Mouse (Mus musculus) intestine, embryonic 16.5 days (tissue): ENCODE measurements around the gene Sema4d. TPM values are rescaled to one million over a fixed set of nuclear protein-coding genes. Genes with fewer than 3 reads are reported as not detected.

Experiments
- ATAC-seq: fragments of 200-750 bp; cut with Nextera tagmentation; 2 replicates; pipeline ENCODE4 v1.8.0; 2017; ENCODE audit warnings: moderate TSS enrichment, moderate library complexity
- H3K27ac ChIP-seq: fragments of 300-500 bp; sonication (generic); 2 replicates; pipeline ENCODE4 v1.5.1; 2014; ENCODE audit warnings: mild to moderate bottlenecking, low read length
- H3K27me3 ChIP-seq: fragments of 300-500 bp; sonication (generic); replicated peaks from 2 replicates; pipeline ENCODE4 v1.6.1; 2014; ENCODE audit warnings: low read length, control low read depth, mixed read lengths; ENCODE audit not compliant: control insufficient read depth, insufficient read depth
- H3K36me3 ChIP-seq: fragments of 300-500 bp; sonication (generic); 2 replicates; pipeline ENCODE4 v1.6.1; 2014; ENCODE audit warnings: low read length, control low read depth; ENCODE audit not compliant: control insufficient read depth, insufficient read depth
- H3K4me1 ChIP-seq: fragments of 300-500 bp; sonication (generic); 2 replicates; pipeline ENCODE4 v1.6.1; 2014; ENCODE audit warnings: low read length, control low read depth, mixed read lengths; ENCODE audit not compliant: control insufficient read depth, insufficient read depth
- H3K4me2 ChIP-seq: fragments of 300-500 bp; sonication (generic); 2 replicates; pipeline ENCODE4 v1.6.1; 2014; ENCODE audit warnings: low read depth, low read length, control low read depth
- H3K4me3 ChIP-seq: fragments of 300-500 bp; sonication (generic); 2 replicates; pipeline ENCODE4 v1.5.1; 2014; ENCODE audit warnings: mild to moderate bottlenecking, low read length
- H3K9ac ChIP-seq: fragments of 300-500 bp; sonication (generic); 2 replicates; pipeline ENCODE4 v1.6.1; 2014; ENCODE audit warnings: low read depth, low read length
- H3K9me3 ChIP-seq: fragments of 300-500 bp; sonication (generic); 2 replicates; pipeline ENCODE4 v1.6.1; 2016; ENCODE audit warnings: low read length, control low read depth; ENCODE audit not compliant: control insufficient read depth
- WGBS: fragments of 180-500 bp; shearing (Covaris S2); extraction: QIAGEN DNeasy Blood & Tissue Kit; methylation state at CpG from one replicate; pipeline ENCODE4 v1.1.7; 2014; 5-methylcytosine and 5-hydroxymethylcytosine counted together
- polyA plus RNA-seq: library from polyadenylated mRNA; unstranded; fragments of >200 nt; fragmentation: Nextera tagmentation; extraction: Ambion mirVana; gene quantifications from 2 replicates; pipeline ENCODE4 v1.2.1, GENCODE M21; 2015

Gene Sema4d
- polyA plus RNA-seq, 1 experiment from 2014 or later, result 5.7 TPM

DNA sequence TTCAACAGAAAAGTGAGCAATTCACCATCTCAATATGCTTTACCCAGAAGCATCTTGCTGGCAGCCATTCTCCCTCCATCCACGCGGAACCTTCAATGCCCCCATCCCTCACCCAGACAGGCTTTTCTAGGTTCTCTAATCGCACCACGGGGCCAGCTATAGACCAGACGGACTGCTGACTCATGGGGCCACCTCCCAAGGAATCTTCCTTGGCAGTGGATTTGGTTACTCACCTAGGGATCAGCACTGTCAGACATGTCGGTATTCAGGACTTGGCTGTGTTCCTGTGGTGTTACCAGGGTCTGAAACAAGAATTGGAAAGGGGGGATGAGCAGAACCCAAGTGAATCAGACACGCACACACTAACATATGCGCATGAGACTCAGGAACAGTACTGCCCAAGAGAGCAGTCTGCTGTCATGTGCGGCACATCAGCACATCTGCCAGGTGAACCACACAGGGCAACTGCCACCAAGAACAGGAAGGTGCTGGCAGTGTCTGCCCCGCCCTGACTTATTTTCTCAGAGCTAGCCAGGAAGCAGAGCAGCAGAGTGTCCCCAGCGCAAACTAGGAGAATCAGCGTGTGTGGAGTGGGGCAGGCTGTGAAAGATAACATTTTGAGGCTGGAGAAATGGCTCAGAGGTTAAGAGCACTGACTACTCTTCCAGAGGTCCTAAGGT is 30.4 kb downstream of the Sema4d start:
- no peaks in the 10 kb centered on the region for H3K4me1 ChIP-seq
- no peak overlapping the region for H3K4me2 ChIP-seq
- no peaks in the 10 kb centered on the region for H3K27me3 ChIP-seq
- no peaks in the 10 kb centered on the region for H3K36me3 ChIP-seq
- no peak overlapping the region for H3K9ac ChIP-seq
- H3K4me3 ChIP-seq, result no peak overlapping the region
- H3K9me3 ChIP-seq, result no peaks in the 10 kb centered on the region
- WGBS, result 84% methylated on average over 12 of the region's 12 CpGs
- H3K27ac ChIP-seq, result no peak overlapping the region
- no peak for ATAC-seq

DNA sequence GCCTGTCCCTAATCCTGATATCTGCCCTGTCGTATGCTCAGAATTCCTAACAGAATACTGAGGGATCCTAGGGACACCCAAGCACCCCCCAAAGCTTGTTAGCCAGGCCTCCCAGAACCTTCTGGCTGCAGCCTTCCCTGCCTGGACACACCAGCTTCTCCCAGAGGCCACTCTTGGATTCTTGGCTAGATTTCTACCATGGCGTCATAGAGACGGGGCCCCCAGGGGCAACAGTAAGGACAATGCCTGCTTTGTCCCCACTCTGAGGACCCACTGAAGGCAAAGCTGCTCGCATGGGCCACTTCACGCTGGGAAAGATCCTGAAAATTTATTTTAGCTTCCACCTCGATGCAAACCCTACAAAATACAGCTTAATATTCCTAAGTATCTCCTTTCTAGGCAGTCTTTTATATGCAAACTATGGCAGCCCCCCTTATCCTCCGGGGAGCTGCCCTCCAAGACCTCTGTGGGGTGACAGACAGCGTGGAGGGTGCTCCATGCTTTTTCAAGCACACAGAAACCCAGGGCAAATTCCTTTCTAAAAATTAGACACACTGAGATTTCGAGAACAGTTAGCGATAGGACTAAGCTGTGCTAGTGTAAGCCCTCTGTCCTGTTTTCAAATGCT is 32.2 kb downstream of the Sema4d start:
- Histone ChIP-seq H3K4me2 (no peak overlapping the region), H3K36me3 (no peaks in the 10 kb centered on the region), H3K27ac (no peak overlapping the region), H3K4me3 (no peak overlapping the region), H3K9ac (no peak overlapping the region), H3K4me1 (peaks cover 8% of the 10 kb centered on the region), H3K9me3 (no peaks in the 10 kb centered on the region), H3K27me3 (no peaks in the 10 kb centered on the region)
- 65% methylated on average over 10 of the region's 10 CpGs for WGBS
- ATAC-seq, result no peak

- Histone ChIP-seq H3K36me3 (no peaks in the 10 kb centered on the region), H3K9me3 (no peaks in the 10 kb centered on the region)
- 89% methylated on average over 6 of the region's 6 CpGs for WGBS
Measured at GRCm38 (mm10) chr13:51759256-51759987, 34.1 kb downstream of the Sema4d start.

GRCm38 (mm10) chr13:51758428-51758827 is 35.1 kb downstream of the Sema4d start:
- WGBS, result 73% methylated on average over 9 of the region's 9 CpGs
- ATAC-seq, result no peak
- no peak overlapping the region for H3K4me3 ChIP-seq

More at GRCm38 (mm10) chr13:51759256-51759987, 34.1 kb downstream of the Sema4d start:
- Histone ChIP-seq H3K9ac (no peak overlapping the region), H3K4me1 (peaks cover 13% of the 10 kb centered on the region), H3K27ac (no peak overlapping the region), H3K4me2 (no peak overlapping the region), H3K4me3 (no peak overlapping the region), H3K27me3 (no peaks in the 10 kb centered on the region)
- no peak for ATAC-seq

GRCm38 (mm10) chr13:51757099-51757498 is 36.4 kb downstream of the Sema4d start:
- WGBS, result 62% methylated on average over 2 of the region's 2 CpGs
- Histone ChIP-seq H3K4me2 (no peak overlapping the region), H3K9ac (no peak overlapping the region), H3K27me3 (no peaks in the 10 kb centered on the region), H3K27ac (no peak overlapping the region), H3K9me3 (no peaks in the 10 kb centered on the region), H3K36me3 (no peaks in the 10 kb centered on the region), H3K4me1 (peaks cover 13% of the 10 kb centered on the region), H3K4me3 (no peak overlapping the region)
- no peak for ATAC-seq

More at GRCm38 (mm10) chr13:51758428-51758827, 35.1 kb downstream of the Sema4d start:
- Histone ChIP-seq H3K9me3 (no peaks in the 10 kb centered on the region), H3K4me2 (no peak overlapping the region), H3K4me1 (peaks cover 13% of the 10 kb centered on the region), H3K27ac (no peak overlapping the region), H3K9ac (no peak overlapping the region), H3K27me3 (no peaks in the 10 kb centered on the region), H3K36me3 (no peaks in the 10 kb centered on the region)

- no peak overlapping the region for H3K4me3 ChIP-seq
- H3K27me3 ChIP-seq, result no peaks in the 10 kb centered on the region
- no peak overlapping the region for H3K27ac ChIP-seq
- no peaks in the 10 kb centered on the region for H3K36me3 ChIP-seq
- ATAC-seq, result peak; percentile 19; the same call in 1 of the 2 replicates
- peaks cover 13% of the 10 kb centered on the region for H3K4me1 ChIP-seq
- 30% methylated on average over 3 of the region's 3 CpGs for WGBS
- no peaks in the 10 kb centered on the region for H3K9me3 ChIP-seq
- no peak overlapping the region for H3K9ac ChIP-seq
- H3K4me2 ChIP-seq, result no peak overlapping the region
Measured at GRCm38 (mm10) chr13:51756563-51756962, 37.0 kb downstream of the Sema4d start.

DNA sequence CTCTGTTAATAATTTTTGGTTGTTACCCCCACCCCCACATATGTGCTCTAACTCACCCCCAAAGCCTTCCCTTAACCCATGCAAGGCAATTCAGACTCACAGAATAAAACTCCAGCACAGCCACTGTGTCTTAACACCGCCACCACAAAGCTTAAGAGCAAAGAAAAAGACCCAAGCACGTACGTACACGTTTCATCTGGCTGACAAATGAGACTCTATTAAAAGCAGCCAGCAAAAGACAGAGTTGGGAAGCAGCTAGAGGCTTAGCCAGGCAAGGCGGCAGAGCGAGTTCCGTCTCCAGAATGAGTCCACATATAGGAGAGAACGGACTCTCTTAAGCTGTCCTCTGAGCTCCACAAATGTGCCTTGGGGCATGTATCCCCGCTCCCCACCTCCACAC is 37.5 kb downstream of the Sema4d start:
- Histone ChIP-seq H3K36me3 (no peaks in the 10 kb centered on the region), H3K4me1 (peaks cover 13% of the 10 kb centered on the region), H3K9ac (no peak overlapping the region), H3K4me3 (no peak overlapping the region), H3K27ac (no peak overlapping the region), H3K4me2 (no peak overlapping the region), H3K9me3 (no peaks in the 10 kb centered on the region), H3K27me3 (no peaks in the 10 kb centered on the region)
- ATAC-seq, result no peak
- WGBS, result 69% methylated on average over 9 of the region's 9 CpGs

GRCm38 (mm10) chr13:51755584-51755983 is 38.0 kb downstream of the Sema4d start:
- no peaks in the 10 kb centered on the region for H3K9me3 ChIP-seq
- H3K27ac ChIP-seq, result no peak overlapping the region
- H3K36me3 ChIP-seq, result no peaks in the 10 kb centered on the region
- 86% methylated on average over 7 of the region's 7 CpGs for WGBS
- no peak overlapping the region for H3K4me3 ChIP-seq
- no peak overlapping the region for H3K4me2 ChIP-seq
- H3K9ac ChIP-seq, result no peak overlapping the region
- H3K27me3 ChIP-seq, result no peaks in the 10 kb centered on the region
- no peak for ATAC-seq
- peaks cover 13% of the 10 kb centered on the region for H3K4me1 ChIP-seq

DNA sequence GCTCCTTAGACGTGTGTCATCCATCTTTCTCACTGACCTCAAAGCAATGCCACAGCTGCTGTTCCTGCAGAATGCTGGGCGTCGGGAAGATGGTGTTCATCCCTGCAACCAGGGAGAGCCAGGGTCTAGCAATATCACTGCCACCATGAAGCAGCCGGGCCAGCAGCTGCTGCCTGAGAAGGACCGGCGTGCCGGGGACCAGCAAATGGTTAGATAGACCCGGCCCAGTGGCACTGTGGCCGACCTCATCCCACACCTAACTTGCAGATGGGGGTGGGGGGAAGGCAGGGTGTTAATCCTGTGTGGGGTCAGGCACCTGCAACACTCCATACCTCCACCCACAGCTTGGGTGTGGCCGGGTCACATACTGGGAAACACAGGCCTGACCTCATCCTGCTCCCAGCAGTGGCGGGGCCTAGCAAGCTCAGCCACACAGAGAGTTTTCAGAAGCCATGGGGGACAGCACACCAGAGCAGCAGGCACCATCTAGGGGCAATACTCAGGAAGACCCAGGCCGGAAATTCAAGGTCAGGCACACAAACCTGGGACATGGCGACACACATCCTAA is 38.9 kb downstream of the Sema4d start:
- H3K27me3 ChIP-seq, result no peaks in the 10 kb centered on the region
- H3K9me3 ChIP-seq, result no peaks in the 10 kb centered on the region
- no peak overlapping the region for H3K27ac ChIP-seq
- no peak for ATAC-seq
- H3K4me2 ChIP-seq, result no peak overlapping the region
- no peak overlapping the region for H3K9ac ChIP-seq
- 68% methylated on average over 13 of the region's 13 CpGs for WGBS
- H3K4me3 ChIP-seq, result no peak overlapping the region
- H3K4me1 ChIP-seq, result peaks cover 13% of the 10 kb centered on the region
- H3K36me3 ChIP-seq, result no peaks in the 10 kb centered on the region
